Mouse (Mus musculus): Measurements from ENCODE around the gene Eno3. TPM values are rescaled to one million over a fixed set of nuclear protein-coding genes. Genes with fewer than 3 reads are reported as not detected.
A peak's percentile ranks its signal among the peaks of the same experiment; 100 is the strongest.

Eno3 gene
- total RNA-seq, 2 experiments from 2014 or later: 8,161 to 9,332 TPM

DNA sequence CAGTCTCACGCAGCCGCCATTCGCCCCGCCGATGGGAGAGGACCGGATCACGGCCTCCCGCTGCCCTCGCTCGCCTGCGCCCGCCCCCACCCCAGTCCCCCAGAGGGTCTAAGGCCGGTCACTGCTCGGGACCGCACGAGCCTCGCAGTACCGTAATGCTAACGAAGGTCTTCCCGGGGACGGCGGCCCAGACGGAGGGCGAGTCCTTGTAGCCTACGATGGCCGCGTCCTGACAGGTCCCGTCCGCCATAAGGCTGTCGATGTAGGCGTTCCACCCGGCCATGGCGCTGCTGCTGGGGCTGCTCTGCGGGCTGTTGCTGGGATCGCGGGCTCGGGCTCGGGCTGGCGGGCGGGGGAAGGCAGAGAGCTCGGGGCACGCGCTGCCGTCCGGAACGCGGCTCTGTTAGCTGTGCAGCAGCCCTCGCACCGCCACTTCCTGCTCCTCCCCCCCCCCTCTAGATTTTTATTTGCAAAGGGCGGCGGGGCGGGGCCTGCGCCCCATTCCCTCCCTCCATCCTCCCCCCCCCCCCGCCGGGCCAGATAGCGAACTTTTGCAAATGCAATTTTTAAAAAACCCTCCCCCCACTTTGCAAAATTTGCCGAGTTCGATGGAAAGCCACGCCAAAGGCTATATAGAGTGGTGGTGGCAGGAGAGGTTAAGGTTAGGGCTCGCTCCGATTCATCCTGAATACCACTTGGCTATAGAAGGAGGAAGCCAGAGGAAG is 2.6 kb upstream of the Eno3 start, which contains the start of gene Pfn1:
Pfn1 (minus strand) TSS at position 447 of the 725 bp plus-strand sequence.
- peak; percentile 67 to 69 for DNase-seq
- intact Hi-C loops (cut with DNase I): loop anchor here (2.0 to 10.0 kb wide), 2 partner anchors 14 to 660 kb away; partner anchors contain the start of genes Gabarap, Phf23 and Spag7

DNA sequence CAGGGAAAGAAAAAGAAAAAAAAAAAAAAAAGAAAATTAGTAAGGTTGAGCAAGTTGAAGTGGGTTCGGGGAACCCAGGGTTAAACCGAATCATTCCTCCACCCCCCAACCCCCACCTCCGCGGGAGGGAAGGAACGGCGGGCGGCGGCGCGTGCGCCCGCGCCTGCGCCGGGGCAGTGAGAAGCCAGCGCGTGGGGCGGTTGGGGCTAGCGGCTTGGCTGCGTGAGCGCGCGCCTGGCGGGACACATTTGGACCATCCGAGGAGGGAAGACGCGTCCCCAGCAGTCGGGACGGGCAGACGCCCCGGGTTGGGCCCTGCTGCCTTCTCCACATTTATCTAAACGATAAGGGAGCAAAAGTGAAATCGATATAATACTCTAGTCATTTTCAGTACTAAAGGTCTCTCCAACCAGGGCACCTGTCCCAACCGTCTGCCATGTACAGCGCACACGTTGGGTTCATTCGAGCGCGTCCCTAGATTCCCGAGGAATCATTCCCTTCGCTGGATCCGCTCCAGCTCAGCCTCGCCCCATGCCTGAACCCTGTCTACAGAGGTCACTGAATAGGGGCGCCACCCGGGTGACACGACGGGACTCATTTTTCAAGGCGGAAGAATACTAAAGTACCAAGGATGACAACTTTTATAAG is 2.0 kb upstream of the Eno3 start:
- intact Hi-C loops (cut with DNase I): loop anchor here (2.0 to 10.0 kb wide), 2 partner anchors 14 to 660 kb away; partner anchors contain the start of genes Gabarap, Phf23 and Spag7

DNA sequence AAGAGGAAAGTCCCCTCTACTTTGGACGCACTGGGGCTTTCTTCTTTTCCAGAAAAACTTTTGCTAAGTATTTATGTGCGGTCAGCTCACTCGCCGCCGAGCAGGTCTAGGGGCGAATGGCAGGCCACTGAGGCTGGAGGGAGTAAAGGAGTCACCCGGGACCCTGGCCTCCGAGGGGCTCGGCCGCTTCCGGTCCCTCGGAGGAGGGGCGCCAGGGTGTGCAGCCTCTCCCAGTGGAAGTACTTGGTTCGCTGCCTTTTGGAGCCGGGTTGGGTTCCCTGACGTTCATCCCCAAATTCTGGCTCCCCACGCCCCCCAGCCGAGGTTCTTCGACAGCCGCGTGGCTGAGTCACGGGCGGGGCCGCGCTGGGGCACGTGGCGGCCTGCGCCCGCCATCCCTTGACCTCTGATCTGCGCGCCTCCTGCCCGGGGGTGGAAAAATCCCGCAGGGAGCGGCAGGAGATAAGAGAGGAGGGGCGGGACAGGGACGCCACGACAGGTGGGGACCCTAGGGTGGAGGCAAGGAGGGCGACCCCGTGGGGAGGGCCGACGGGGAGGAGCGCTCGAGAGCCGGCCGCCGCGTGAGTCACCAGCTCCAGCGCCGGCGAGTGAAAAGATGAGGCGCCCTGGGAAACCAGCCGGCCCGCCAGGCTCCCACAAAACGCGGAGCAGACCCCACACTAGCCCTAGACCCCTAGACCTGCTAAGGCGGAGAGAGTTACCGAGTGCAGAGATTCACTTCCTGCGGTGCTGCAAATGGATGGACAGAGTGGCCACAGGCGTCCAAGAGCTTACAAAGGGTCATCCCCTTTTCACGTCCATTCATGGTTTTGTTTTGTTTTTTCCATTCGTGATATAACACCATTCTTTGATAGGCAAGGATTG is 1.2 kb upstream of the Eno3 start:
- intact Hi-C loops (cut with DNase I): loop anchor here (2.0 to 10.0 kb wide), 2 partner anchors 13 to 661 kb away; partner anchors contain the start of genes Gabarap, Phf23 and Spag7
- DNase-seq: peak; percentile 65 to 73

More for the DNA sequence above, 2.0 kb upstream of the Eno3 start:
- peak; percentile 81 to 83 for DNase-seq

DNA sequence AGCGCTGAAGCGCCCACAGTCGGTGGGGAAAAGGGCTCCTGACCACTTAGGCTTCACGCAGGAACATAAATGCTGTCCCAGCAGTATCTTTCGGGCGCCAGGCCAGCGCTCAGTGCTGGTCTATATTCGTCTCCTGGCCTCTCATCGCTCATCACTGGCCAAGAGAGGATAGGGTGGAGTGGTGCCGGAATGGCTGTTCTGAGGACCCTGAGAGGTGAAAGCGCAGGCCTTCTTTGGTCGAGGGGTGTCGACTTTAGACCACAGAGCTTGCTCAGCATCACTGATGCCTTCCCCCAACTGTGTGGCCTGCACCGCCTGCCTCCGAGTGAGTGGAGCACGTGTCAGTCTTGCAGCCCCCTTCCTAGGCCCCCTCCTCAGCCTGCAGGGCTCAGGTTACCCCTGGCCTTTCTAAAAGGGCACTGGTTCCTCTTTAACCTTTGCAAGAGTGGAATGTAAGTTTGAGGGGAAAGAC is 510 bp upstream of the Eno3 start:
- DNase-seq: peak; percentile 82 to 84
- intact Hi-C loops (cut with DNase I): loop anchor here (10.0 kb wide), 1 partner anchor 662 kb away; the partner anchor contains the start of genes Gabarap and Phf23

DNA sequence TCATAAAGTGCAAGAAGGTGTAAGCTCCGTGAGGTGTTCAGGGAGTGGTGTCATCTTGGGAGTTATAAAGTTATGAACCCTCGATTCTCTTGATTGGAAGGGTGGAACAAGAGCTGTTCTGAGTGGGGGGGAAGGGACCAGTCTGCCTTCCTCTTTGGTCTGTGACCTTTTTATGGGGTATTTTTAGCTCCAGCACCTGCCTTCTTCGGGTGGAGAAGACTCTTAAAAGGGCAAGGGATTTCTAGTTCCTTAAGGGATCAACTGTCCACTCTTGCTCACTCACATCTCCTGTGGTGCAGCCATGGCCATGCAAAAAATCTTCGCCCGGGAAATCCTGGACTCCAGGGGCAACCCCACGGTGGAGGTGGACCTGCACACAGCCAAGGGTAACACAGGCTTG is 571 bp downstream of the Eno3 start:
- DNase-seq: peak in 1 of 2 experiments; percentile 14
- intact Hi-C loops (cut with DNase I): loop anchor here (10.0 kb wide), 1 partner anchor 663 kb away; the partner anchor contains the start of genes Gabarap and Phf23

DNA sequence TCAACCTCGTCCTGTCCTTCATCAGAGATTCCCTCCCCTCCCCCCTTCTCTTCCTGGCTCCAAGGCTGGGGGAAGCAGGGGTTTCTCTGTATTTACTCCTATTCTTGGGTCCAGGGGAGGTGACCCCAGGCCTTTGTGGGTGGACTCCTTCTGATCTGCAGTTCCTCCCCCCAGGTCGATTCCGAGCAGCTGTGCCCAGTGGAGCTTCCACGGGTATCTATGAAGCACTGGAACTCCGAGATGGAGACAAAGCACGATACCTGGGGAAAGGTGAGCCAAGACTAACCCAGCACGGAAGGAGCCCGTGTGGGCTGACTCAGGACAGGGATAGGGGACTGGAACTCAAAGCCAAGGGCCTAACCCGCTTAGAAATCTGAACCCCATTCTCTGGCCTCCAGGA is 989 bp downstream of the Eno3 start:
- no peak for DNase-seq
- intact Hi-C loops (cut with DNase I): loop anchor here (10.0 kb wide), 1 partner anchor 663 kb away; the partner anchor contains the start of genes Gabarap and Phf23

DNA sequence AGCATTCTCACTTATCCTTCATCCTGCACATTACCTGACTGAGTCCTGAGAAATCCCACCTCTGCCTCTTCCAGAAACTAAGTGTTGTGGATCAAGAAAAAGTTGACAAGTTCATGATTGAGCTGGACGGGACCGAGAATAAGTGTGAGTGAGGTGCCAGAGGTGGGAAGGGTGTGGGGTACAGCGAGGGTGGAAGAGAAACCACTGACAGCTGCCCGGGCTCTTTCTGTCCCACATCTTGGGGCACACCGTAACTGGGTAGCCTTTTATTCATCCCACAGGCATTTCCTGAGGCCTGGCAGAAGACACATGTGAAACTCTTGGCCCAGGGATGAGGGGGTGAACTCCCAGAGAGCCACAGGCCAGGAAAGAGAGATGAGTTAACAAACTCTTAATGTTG is 1.5 kb downstream of the Eno3 start:
- intact Hi-C loops (cut with DNase I): loop anchor here (10.0 kb wide), 1 partner anchor 664 kb away; the partner anchor contains the start of genes Gabarap and Phf23
- no peak for DNase-seq

DNA sequence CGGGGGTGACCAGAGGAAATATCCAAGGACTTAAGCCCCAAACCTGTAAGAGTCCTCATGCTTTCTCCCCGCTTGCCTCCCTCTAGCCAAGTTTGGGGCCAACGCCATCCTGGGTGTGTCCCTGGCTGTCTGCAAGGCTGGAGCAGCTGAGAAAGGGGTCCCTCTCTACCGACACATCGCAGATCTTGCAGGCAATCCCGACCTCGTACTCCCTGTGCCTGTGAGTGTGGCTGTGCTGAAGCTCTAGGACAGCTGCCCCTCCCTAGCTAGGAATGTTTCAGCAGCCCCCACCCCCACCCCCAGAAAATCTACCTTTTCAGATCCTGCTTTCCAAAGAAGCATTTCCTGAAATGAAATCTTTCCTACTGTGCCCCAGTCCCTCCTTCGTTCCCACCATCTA is 1.9 kb downstream of the Eno3 start:
- DNase-seq: no peak

DNA sequence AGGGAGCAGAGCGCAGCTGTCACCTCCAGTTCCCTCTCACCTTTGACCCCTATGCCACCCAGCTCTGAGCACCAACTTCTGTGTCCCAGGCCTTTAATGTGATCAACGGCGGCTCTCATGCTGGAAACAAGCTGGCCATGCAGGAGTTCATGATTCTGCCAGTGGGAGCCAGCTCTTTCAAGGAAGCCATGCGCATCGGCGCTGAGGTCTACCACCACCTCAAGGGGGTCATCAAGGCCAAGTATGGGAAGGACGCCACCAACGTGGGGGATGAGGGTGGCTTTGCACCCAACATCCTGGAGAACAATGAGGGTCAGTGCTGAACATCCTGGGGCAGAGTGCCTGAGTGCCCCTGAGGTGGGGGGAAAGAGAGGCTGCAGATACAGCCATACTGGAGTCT is 3.6 kb downstream of the Eno3 start:
- no peak for DNase-seq
- intact Hi-C loops (cut with DNase I): no loop called here

More for the DNA sequence above, 1.9 kb downstream of the Eno3 start:
- intact Hi-C loops (cut with DNase I): loop anchor here (10.0 kb wide), 1 partner anchor 664 kb away; the partner anchor contains the start of genes Gabarap and Phf23

DNA sequence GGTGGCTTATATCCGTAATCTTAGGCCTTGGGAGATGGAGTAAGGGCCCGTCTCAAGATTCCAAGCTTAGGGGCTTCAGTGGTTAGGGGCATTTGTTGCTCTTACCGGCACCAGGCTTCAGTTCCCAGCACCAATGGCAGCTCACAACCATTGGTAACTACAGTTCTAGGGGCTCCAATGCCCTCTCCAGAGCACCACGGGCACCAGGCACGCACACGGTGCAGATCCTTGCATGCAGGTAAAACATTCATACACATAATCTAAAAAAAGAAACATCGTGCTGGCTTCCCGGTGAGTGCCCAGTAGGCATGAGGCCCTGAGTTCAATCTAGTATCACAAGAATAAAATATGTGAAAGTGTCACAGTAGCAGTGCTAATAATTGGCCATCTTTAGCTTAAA is 6.1 kb downstream of the Eno3 start:
- intact Hi-C loops (cut with DNase I): no loop called here
- no peak for DNase-seq

DNA sequence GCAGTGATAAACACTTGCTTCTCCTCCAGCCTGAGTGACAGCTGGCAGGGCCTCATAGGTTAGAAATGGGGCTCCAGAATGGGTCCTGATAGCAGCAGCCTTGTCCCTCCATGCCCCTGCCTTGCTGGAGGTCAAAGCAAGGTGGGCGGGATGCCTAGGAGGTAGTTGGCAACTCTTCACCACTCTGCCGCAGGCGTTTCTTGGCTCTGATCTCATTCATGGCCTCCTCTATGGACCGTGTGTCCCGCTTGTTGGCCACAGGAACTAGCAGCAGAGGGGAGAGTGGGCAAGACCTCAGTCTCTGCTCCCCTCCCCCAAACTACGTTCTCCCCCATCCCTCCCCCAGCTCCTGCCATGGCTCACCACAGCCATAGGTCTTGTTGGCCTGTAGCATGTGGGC is 7.0 kb downstream of the Eno3 start:
- intact Hi-C loops (cut with DNase I): no loop called here
- DNase-seq: peak; percentile 30 to 60

DNA sequence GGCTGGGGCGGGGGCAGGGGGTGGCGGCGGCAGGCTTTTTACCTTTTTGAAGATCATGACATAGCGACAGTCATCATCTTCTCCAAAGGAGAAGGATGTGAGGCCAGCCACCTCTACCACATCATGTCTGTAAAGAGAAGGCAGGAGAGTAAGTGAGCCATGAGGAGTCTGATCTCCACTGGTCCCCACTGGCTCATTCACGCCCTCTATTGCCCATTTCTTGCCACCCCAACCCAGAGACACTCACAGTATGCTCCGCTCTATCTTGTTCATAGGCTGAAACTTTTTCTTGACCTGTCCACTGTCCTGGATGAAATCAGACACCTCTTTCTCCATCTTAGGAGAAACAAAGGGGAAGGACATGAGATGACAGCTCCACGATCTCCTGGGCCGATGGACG is 7.7 kb downstream of the Eno3 start:
- DNase-seq: no peak

DNA sequence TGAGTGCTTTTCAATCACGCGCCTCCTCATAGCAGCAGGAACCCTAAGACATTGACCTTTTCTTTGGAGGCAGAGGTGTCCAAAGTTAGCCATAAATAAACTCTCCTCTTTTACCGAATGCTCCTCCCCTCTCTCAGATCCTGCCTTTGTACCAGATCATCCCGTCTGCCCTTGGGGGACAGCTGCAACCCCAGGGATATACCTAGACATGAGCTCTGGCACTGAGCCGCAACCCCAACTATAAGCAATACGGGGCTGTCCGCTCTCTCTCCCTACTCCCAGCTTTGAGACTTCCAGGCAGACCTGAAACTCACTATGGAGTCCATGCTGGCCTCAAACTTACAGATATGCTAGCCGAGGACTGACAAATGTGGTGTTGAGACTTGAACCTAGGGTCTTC is 9.7 kb downstream of the Eno3 start:
- intact Hi-C loops (cut with DNase I): no loop called here

More for the DNA sequence above, 7.7 kb downstream of the Eno3 start:
- intact Hi-C loops (cut with DNase I): no loop called here

DNA sequence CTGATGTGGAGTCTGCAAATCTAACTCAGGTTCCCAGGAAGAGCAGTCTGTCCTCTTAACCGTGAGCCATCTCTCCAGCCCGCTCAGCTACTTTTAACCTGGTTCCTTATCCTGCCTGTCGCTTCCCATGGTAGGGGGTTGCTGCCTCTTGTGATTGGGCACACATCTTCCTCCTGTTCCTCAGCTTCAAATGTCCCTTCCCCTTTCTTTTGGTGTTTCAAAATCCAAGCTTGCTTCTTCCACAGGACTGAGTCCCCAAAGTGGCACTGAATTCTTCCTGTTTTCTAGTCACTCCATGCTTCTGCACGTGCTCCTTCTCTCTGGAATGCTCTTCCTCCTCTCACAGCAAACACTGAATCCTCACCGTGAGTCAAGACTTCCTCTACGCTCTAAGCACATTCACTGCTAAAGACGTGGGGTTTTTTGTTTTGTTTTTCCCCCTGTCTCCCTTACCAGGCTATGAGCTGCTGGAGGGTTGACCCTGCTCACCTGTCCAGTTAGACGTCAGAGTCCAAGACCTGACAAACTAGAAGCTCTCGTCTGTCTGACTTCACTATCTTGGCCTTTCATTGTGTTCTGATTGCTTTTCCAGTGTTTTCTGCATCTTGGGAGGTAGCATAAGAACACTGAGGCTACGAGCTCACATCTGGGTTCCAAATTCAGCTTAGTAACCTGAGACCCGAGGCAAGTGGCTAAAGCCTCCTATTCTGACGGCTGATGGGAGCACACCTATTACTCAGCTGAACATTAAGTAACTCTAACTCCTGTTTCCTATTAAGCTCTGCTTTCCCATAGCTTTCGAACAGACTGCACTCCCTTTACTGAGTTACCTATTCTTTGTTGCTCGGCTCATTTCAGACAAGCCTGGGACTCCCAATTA is 10.5 kb downstream of the Eno3 start:
- DNase-seq: no peak
- intact Hi-C loops (cut with DNase I): loop anchor here (2.0 kb wide), 1 partner anchor 13 kb away; the partner anchor contains the start of gene Pfn1

More for the DNA sequence above, 9.7 kb downstream of the Eno3 start:
- no peak for DNase-seq

DNA sequence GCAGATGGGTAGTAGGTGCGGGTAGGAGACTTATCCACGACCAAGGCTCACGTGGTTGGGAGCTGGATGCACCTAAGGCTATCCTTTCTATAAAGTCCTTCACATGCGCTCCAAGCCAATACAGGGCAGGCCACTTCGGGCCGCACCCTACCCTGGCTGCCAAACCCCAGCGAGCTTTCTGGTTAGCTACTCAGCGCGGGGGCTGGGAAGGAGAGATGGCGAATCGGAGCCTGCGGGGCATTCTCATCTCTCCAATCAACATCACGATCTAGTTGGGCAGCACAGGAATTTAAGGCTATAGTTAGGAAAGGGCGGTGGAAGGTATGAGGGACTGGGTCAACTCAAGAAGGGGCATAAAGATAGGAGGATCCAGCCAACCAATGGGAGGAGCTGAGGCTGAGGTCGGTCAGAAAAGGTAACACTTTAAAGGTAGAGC is 11.4 kb downstream of the Eno3 start:
- peak; percentile 73 to 75 for DNase-seq
- intact Hi-C loops (cut with DNase I): loop anchor here (2.0 kb wide), 1 partner anchor 14 kb away; the partner anchor contains the start of gene Pfn1

DNA sequence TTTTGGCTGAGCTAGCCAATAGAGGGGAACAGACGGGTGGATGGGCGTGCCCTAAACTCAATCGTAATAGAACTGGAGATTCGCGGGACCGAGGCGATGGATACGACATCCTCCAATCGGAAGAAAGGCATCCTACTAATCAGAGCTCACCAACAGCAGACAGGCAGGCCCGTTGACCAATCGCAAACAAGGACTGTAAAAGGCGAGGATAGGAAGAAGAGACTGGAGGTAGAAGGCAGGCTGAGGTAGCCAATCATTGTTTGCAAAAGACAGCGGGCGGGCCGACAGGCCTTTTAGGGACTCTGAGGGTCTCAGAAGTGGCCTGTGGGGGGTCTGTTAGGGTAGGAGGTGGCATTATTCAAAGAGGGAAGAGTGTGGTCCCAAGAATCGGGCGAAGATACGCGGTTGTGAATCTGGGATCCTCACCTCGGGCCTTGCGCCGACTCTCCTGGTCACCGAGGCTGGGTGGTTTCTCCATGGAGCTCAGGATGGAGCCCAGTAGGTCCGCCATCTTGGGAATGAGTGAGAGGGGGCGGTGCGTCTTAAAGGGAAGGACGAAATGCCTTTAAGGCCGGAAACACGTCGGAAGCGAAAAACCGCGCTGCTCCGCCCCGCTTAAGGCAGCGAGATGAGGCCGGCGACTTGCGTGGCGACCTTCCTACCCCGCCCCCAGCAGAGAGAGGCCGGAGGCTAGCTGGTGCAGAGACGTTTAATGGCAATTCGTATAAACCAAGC is 11.9 kb downstream of the Eno3 start, which contains the start of gene Spag7:
Spag7 (minus strand) TSS at position 646 of the 735 bp plus-strand sequence.
- DNase-seq: peak; percentile 95
- intact Hi-C loops (cut with DNase I): loop anchor here (2.0 kb wide), 1 partner anchor 14 kb away; the partner anchor contains the start of gene Pfn1

DNA sequence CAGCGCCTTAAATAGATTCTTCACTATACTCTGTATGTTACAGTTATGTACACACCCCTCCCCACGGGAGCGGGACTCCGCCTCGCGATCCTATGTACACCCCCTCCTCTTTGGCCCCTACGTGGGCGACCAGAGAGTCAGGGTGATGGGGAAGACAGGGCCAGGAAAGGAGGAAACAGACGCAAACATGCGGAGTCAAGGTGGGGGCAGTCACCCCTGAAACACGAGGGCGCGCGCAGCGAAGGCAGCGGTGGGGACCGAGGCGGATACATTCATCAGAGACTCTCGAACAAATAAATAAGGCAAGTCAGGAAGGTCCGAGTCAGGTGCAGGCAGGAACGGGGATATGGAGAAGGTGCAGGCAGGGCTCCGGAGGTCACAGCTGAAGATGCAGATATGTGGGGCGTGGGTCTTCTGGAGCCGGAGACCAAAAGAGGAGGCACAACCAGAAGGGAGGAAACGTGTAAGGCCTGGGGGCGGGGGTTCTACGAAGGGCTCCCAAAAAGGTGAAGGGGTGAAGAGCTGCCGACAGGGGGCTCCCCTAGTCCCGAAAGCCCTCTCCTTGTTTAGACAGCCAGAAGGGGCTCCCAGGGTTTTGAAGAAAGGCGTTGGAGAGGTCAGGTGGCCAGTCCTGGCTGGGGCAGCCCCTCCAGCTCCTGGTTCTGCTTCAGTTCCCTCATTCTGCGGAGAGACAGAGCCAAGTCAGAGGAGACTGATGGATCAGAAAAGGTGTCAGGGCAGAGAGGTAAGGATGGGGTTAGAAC is 12.8 kb downstream of the Eno3 start:
- peak; percentile 42 to 65 for DNase-seq
- intact Hi-C loops (cut with DNase I): loop anchor here (2.0 kb wide), 2 partner anchors 15 to 17 kb away; partner anchors contain the start of gene Pfn1

Measured in gastrocnemius, postnatal 36 days (tissue).